Mouse (Mus musculus) ovary, postnatal 14 days (tissue): Measurements from ENCODE around the gene Supt5.
"Not testable (repeated sequence)": the region's sequence is repeated elsewhere in the genome, so short reads cannot be mapped to it uniquely, and the experiment has no call there.

Experiments
- DNase-seq: peaks from one replicate; pipeline ENCODE4 v3.0.0; 2022; ENCODE audit warnings: low spot score

Gene Supt5

DNA sequence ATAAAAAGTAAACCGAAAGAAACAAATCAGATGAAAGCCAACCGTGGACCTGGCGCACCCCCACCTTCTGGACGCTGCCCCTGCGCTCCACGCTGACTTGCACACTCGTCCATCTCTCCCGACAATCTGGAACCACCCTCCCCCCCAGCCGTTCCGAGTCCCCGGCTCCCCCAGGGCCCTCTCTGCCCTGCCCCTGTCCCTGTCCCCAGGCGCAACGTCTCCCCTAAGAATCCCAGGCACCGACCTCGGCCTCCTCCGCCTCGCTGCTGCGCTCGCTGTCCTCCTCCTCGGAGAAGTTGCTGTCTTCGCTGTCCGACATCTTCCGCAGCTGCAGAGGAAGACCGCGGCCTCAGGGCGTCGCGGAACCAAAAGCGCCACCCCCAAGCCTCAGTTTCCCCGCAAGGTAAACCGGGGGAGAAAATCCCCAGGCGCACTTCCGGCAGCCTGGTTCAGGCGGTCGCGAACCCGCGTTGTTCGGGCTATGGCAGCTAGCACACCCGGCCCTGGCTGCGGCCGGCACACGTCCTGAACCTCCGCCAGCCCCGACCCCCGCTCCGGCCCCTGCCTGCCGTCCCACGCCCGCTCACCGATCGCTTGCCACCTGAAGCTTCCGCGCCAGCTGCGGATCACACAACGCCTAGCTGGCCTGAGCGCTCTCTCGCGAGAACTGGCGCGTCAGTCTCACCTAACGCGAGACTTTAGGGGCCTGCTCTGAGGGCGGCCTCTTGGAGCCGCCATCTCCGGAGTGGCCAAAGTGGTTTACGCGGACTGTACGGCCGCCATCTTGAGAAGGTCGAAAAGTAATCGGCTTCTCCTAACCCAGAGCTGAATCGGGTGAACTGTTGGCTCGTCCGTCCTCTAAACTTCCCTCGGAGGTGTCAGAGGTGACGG lies at the start of gene Supt5:
Gene Supt5, minus strand, starts transcription at position 639 of the 891 bp plus-strand sequence.
- peak; percentile 90 for DNase-seq

DNA sequence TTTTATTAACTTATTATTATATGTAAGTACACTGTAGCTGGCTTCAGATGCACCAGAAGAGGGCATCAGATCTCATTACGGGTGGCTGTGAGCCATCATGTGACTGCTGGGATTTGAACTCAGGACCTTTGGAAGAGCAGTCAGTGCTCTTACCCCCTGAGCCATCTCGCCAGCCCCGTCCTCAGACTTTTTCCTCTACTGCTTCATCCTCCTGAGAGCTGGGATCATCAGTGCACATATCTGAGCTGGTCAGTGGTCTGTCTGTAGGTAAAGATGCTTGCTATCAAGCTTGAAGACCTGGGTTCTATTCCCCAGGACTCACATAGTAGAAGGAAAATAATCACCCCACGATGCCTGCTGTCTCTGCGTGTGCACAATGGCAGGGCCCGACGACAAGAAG lies 48.8 kb upstream of the Supt5 start:
- not testable (repeated sequence) for DNase-seq

DNA sequence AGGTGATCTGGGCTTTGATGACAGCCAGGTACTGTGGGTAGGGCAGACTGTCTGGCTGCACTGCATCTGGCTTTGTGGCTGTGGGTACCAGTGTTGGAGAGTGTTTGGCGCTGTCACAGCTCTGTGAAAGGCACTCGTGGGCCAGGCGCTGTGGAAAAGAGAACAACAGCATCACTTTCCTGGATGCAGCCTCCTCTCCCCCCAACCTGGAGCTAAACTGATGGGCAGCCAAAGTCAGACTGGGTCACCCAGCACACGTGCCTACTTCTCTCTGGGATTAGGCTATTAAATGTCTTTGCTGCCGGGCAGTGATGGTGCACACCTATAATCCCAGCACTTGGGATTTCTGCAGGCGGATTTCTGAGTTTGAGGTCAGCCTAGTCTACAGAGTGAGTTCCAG lies 48.3 kb upstream of the Supt5 start:
- not testable (repeated sequence) for DNase-seq

DNA sequence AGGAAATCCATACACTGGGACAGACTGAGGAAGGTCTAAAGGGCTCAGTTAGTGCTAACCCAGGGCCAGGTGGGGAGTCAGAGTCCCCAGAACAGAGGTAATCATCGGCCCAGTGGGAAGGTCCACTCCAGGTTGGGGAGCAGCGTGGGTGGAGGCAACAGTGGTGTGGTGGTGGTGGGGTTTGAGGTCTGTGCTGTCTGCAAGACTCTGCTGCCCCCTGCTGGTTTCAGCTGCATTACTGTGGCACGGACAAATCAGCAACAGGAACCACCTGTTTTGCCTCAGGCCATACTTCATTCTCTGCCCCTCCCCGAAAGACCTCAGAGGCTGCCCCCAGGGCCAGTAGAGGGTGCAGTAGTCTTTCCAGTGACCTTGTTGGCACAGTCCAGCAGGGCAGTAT lies 47.9 kb upstream of the Supt5 start:
- DNase-seq = peak; percentile 84

DNA sequence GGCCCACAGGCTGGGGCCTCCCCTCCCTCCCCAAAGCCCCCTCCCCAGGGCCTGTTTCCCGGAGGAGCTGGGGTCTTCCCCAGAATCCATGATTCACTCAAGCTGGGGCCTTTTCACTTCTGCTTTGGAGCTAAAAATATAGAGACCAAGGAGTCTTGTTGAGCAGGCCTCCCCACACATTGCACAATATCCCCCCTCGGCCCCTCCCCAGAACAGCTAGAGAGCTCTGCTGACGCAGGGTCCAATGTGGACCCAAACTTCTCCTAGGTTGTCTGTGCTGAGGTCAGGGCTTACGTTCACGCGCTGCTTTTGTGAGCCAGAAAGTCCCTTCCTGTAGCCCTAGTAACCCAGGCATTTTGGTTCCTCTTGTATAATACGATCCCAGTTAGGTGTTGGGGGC lies 47.5 kb upstream of the Supt5 start:
- DNase-seq = no peak

DNA sequence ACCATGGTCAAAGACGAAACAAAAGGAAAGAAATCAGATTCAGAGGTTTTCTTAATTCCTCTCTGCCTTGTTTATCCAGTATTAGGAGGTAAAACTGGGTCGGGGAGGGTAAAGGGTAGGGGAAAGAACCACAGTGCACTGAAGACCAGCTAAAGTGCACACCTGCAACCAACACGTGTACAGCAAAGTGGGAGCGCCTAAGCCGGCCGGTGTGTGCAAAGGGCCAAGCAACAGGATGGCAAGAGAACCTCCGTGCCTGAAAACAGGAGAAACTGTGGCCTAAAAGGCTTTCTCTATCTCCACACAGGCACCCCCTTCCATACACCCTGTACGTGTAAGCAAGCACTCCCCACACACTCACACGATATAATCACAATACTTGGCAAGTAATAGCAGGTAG lies 46.6 kb upstream of the Supt5 start:
- no peak for DNase-seq

DNA sequence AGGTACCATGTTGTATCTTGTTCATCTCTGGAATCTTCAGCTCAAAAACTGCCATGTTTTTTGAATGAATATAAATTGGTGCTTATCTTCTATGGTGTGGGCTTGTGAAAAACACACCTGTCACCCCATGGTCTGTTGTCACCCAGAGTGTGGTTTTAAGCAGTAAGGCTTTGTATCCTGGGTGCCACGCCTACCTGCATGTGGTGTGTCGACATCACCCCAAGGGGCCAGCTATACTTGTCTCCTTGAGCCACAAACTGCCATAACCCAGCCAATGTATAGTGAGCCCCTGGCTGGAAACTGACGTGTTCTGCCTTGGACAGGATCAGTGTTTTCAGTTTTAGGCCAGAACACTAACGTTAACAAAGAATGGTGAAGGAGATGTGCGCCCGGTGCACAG lies 45.6 kb upstream of the Supt5 start:
- no peak for DNase-seq

DNA sequence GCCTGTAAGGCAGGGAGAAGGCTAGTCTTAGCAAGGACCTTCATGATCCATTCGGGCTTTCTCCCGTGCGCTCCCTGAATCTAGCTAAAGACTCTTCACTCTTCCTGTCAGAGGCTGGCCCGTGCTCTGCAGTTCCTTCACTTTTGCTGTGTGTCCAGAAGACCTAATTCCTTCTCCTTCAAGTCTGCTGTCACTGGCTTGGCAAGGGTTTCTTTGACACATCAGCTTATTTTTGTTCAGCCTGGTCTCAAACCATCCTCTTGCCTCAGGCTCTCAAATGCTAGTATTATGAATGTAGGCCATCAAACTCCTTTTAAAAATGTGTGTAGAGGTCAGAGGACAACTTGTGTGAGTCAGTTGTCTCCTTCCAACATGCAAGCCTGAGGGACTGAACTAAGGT lies 45.1 kb upstream of the Supt5 start:
- no peak for DNase-seq

DNA sequence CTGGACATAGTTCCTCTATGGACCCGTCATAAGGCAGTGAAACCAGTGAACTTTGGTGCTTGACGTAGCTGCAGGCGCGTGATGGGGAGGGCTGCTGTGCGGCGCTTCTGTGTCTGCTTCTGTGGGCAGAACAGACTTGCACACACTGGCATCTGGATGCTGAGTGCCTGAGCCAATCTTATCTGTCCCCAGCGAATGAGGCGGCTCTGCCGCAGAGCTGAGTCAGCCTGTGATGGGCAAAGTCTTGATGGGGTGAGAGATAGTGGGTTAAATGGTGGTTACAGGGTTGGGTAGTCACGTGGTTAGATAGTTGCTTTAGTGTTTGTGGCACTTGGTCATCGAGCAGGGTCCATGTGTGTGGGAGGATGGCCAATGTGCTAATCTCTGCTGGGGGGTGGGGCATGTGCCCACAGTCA lies 44.4 kb upstream of the Supt5 start:
- no peak for DNase-seq

DNA sequence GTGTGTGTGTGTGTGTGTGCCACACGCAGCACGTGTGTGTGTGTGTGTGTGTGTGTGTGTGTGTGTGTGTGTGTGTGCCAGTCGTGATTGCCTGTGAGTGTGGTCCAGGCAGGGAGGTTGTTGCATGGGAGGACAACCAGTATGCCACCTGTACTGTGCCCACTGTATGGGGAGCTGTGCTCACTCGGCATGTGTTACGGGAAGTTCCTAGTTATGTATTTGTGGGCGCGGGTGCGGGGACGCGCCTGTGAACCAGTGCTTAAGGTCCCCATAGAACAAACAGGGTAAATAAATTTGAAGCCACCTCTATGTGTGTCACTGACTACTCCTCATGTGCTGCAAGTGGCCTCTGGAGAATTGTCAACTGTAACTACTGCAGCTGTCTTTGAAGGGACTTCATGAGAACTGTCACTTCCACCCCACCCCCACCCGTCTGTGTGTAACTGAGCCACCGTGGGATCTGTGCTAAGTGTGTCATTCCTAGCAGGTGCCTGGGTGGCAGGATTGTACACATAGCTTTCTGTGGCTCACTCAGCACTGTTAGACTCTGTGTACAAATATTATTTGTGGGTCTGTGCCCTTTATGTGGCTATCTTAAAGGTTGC lies 43.9 kb upstream of the Supt5 start:
- DNase-seq = no peak

DNA sequence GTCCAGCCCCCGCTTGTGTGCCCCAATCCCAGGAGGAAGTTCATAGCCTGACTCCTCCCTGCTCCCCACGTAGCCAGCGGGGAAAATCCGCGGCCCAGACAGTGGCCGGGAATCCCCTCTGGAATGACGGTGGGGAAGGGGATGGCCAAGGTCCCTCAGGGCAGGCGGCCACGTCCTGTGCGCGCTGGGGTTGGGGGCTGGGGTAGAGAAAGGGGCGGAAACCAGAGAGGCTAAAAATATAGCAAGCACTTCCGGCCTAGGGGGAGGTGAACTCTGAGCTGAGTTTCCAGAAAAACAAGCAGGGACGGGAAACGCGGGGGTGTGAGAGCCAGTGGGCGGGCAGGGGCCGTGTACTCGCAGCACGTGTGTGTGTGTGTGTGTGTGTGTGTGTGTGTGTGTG lies 43.4 kb upstream of the Supt5 start:
- DNase-seq = peak; percentile 72

DNA sequence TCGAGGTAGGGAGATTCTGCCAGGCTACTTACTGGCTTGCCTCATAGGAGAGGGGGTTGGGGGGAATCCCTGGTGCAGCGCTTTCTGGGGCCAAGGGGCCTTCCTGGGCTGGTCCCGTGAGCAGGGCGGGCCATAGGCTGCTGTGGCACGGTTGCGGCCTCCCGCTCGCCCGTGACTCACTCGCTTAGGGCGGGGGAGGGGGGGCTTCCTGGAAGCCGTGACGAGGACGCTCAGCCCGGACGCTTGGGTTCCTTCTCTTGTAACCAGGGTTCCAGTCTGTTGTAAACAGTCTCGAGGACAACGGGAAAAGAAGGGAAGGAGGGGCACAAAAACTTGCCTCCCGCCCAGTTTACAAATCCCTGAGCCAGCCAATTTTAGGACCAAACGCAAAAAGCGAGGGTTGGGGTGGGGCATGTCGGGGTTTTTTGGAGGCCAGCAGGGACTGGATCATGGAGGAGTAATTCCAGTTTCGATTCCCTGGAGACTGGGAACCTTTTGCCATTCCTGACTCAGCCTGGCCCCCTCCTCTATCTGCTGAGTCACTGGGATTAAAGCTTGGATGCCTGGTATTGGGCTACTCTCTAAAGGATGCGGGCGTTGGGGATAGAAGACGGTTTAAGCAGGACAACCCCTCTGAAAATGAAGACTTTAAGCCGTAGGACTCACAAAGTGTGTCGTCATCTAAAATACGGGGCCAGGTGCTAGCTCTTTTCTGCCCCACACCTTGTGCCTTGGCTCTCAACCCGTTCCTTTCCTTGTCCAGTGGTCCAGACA lies 42.7 kb upstream of the Supt5 start:
- DNase-seq = peak; percentile 64

DNA sequence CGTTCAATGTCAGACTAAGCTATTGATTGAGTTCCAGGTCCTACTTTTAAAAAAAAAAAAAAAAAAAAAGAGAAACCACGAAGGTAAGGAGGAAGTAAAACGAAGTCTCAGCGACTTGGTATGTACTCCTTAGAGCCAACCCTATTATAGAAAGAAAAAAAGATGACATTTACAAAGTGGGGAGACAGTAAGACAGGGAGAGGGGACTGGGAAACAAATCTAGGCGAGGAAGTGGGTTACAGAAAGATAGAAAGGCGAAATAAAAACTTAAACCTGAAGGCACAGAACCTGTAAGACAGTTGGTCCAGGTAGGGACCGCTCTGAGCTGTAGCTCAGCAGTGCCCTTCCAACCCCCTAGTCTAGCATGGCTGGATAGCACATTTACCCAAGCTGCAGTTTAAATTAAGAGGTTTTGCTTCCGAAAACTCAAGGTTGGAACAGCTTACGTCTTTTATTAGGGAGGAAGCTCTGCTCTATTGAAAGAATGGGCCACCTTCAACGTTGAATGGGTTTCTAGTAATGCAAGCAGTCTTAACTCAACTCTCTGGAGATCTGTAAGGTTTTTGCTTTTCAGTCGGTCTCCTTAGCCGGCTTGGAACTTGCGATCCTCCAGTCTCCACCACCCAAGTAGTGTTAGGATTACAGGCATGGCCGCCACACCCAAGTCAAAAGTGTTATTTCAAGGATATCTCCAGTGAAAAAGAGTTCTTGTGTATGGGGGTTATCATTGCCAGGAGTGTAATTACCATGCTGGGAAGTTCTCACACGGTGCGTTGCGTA lies 41.9 kb upstream of the Supt5 start, which contains the start of gene Zfp36:
Gene Zfp36, minus strand, starts transcription at position 17 of the 780 bp plus-strand sequence.
- DNase-seq = no peak

DNA sequence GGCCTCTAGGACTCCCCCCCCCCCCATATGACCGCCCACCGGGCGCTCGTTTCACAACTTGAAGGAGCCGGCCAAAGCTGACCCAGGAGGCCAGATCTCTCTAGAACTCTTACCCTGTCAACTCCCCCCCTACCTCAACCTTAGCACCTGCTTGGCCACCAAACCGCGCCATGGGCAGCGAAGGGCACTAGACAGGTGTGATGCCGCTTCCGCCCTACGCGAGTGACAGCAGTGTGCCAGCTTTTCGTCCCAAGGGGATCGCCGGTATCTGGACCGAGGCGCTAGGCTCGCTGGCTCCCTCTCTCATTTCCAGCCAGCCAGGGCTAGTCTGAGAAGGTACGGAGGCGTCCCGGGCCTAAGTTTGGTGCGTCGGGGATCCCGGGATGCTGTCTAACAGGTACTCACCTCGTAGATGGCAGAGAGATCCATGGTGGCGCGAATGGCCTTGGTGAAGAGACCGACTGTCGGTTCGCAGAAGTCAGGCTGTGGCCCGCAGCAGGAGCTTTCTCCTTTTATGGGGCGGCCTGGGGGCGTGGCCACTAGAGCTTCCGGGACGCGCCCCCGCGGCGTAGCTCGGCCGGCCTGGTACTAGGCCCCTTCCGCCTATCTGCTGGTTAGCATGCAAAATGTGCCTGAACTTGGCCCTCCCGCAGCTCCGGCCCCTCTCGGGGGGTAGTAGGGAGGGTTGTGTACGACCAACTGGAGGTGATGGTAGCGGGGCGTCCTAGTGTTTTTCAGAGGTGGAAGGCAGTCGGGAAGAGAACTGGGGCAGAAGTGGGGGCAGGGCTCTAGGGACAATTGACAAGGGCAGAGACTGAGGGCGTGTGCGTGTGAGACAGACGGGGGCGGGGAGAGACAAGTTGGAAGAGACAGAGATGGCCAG lies 40.5 kb upstream of the Supt5 start:
- DNase-seq = peak; percentile 93

DNA sequence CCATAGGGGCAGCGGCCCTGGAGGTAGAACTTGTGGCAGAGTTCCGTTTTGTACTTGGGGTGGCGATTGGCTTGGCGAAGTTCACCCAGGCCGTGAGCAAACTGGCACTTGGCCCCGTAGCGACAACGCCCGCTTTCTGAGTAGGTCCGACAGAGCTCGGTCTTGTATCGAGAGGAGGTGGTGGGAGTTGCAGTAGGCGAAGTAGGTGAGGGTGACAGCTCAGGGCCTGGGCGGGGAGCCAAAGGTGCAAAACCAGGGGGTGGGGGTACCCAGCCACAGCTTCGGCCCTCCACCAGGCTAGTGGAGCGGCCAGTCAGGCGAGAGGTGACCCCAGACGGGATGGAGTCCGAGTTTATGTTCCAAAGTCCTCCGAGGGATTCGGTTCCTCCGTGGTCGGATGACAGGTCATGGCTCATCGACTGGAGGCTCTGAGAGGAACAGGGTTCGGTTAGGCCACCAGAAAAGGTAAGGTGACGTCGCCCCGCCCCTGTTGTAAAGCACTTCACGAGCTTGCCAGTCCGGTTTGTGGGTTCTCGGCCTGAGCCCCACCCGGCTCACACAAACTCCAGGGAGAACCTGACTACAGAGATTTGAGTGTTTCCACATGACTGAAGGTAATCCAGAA lies 39.6 kb upstream of the Supt5 start:
- DNase-seq = no peak

DNA sequence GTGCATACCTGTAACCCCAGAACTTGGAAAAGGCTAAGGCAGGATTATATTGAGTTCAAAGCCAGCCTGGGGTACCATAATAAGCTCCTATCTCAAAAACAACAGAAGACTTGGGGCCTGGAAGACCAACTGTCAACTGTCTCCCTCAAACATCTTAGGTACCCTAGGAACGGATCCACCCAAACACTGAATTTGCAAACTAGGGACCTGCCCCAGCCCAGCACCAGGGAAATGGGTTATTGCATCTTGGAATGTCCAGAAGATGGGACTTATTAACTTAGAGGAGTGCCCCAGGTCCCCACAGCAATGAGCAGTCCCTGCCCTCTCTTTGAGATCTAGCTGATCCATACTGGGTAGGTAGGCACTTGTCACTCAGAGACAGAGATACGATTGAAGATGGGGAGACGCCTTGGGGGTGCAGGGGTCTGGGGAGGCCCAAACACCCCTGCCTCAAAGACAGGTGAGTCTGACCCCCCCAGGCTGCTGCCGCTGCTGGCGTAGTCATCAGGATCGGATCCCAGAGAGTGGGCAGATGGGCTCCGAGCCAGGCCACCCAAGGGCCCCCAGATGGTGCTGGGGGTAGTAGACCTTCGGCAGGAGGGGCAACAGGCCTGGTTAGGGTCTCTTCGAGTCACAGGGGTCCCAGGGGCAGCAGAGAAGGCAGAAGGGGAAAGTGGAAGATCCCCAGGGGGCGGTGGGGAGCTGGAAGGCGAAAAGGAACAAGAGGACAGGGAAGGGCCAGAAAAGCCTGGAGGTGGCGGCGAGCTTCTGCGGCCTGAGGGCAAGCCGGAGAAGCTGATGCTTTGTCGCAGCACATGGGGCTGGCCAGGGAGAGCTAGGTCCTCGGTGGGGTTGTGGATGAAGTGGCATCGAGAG lies 38.9 kb upstream of the Supt5 start:
- DNase-seq = no peak

DNA sequence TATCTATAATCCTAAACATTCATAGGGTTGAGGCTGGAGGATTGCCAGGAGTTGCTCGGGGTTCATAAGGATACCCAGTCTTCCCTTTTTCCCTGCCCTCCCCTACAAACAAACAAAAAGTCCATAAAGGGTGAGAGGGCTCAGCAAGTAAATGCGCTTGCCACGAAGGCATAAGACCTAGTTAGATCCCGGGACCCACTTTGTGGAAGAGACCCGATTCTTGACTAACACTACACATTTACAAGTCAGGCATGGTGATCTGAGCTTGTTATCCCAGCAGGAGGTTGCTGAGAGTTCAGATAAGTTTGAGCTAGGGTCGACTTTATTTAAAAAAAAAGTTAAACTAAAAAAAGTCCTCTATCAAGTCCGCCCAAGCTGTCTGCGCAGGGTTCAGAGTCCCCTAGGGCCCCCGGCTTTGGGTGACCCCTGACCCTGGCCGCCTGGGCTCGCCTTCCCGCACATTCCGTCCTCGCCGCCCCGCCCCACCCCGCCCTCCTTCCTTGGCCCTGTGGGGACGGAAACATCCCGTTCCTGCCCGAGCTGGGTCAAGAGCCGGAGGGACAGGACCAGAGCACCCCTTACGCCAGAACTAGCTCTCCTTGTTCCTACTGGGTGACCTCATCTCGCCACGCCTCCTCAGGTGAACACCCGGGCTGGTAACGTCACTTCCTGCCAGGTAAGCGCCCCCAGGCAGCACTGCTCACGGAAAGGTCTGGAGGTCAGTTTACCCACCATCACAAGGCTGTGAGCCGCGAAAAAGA lies 37.6 kb upstream of the Supt5 start:
- DNase-seq = peak; percentile 55

DNA sequence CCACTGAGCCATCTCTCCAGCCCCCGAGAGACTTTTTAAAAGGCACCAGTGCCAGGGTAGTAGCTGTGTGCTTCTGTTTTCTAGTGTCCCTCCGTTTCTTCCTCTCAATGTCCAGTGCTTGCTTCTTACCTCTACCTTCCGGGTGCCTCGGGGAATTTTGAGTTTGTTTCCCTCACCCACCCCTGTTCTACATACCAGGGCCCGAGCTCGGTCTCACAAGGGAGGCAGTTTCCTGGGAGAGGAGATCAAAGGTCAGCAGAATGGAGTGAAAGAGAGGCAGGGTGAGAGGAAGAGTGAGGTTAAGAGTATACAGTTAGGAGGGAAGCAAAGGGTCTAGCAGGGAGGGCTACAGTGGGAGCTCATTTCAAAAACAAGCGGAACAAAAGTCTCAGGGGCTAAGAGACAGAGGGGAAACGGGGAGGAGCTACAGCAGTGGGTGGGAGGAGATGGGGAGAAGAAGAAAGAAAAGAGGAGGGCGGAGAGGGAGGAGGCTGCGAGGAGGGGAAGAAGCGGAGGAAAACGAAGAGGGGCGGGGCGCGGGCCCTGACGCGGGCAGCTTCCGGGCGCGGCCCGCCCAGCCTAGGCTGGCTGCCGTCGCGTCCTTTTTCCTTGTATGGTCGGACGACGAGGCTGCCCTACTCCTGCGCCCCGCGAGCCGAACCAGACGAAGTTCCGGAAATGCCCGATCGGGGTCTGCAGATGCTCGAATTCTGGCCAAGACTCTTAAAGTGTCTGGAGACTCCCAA lies 36.8 kb upstream of the Supt5 start:
- peak; percentile 77 for DNase-seq
